Mouse (Mus musculus): ENCODE data around the gene Dlx1. TPM values are rescaled to one million over a fixed set of nuclear protein-coding genes. Genes with fewer than 3 reads are reported as not detected.

Gene Dlx1
- polyA plus RNA-seq, 1 experiment = not detected

GRCm38 (mm10) chr2:71544391-71545285 is 16.7 kb downstream of the Dlx1 start:
- TF ChIP-seq CTCF (IDR thresholded peaks at IDR 0.05; ENCODE audit: low read depth, low read length) = no peak
- no peak for TF ChIP-seq POLR2A (IDR thresholded peaks at IDR 0.05; ENCODE audit: borderline replicate concordance, low read depth, low read length)
- Histone ChIP-seq H3K4me3 (ENCODE audit: insufficient read depth, low read length) (peak overlapping the region; percentile 5; the same call in 1 of the 2 replicates), H3K4me1 (ENCODE audit: control insufficient read depth, insufficient read depth, low read length) (peaks cover 7% of the 10 kb centered on the region; the same call in 1 of the 2 replicates), H3K27ac (ENCODE audit: insufficient read depth, low read depth, low read length) (no peak overlapping the region)

GRCm38 (mm10) chr2:71545401-71545881 is 17.5 kb downstream of the Dlx1 start:
- Histone ChIP-seq H3K4me3 (ENCODE audit: insufficient read depth, low read length) (peak overlapping the region; percentile 56), H3K27ac (ENCODE audit: insufficient read depth, low read depth, low read length) (no peak overlapping the region), H3K4me1 (ENCODE audit: control insufficient read depth, insufficient read depth, low read length) (peaks cover 7% of the 10 kb centered on the region; the same call in 1 of the 2 replicates)

GRCm38 (mm10) chr2:71545882-71546639 is 18.1 kb downstream of the Dlx1 start:
- TF ChIP-seq POLR2A (IDR thresholded peaks at IDR 0.05; ENCODE audit: borderline replicate concordance, low read depth, low read length) = no peak
- no peak for TF ChIP-seq CTCF (IDR thresholded peaks at IDR 0.05; ENCODE audit: low read depth, low read length)
- Histone ChIP-seq H3K4me3 (ENCODE audit: insufficient read depth, low read length) (peak overlapping the region; percentile 56), H3K4me1 (ENCODE audit: control insufficient read depth, insufficient read depth, low read length) (peaks cover 7% of the 10 kb centered on the region; the same call in 1 of the 2 replicates), H3K27ac (ENCODE audit: insufficient read depth, low read depth, low read length) (no peak overlapping the region)

More at GRCm38 (mm10) chr2:71545401-71545881, 17.5 kb downstream of the Dlx1 start:
- TF ChIP-seq CTCF (IDR thresholded peaks at IDR 0.05; ENCODE audit: low read depth, low read length) (no peak), POLR2A (IDR thresholded peaks at IDR 0.05; ENCODE audit: borderline replicate concordance, low read depth, low read length) (no peak)

- H3K4me3 ChIP-seq (ENCODE audit: insufficient read depth, low read length) = peak within 1 kb of the TSS; percentile 56
- 0 out of 2 replicates have a peak, but pooled peaks cover 4% of the 10 kb centered on the region for H3K4me1 ChIP-seq (ENCODE audit: control insufficient read depth, insufficient read depth, low read length)
- TF ChIP-seq POLR2A (IDR thresholded peaks at IDR 0.05; ENCODE audit: borderline replicate concordance, low read depth, low read length) = no peak
- TF ChIP-seq CTCF (IDR thresholded peaks at IDR 0.05; ENCODE audit: low read depth, low read length) = no peak
- no peak within 1 kb of the TSS for H3K27ac ChIP-seq (ENCODE audit: insufficient read depth, low read depth, low read length)
Measured at GRCm38 (mm10) chr2:71546640-71547071, 18.7 kb downstream of the Dlx1 start, which contains the start of gene Dlx2. Gene Dlx2, minus strand, starts transcription at chr2:71546754.

GRCm38 (mm10) chr2:71547829-71548228 is 19.9 kb downstream of the Dlx1 start:
- no peak for TF ChIP-seq POLR2A (IDR thresholded peaks at IDR 0.05; ENCODE audit: borderline replicate concordance, low read depth, low read length)
- TF ChIP-seq CTCF (IDR thresholded peaks at IDR 0.05; ENCODE audit: low read depth, low read length) = peak; percentile 66; the same call in 1 of the 2 replicates
- H3K27ac ChIP-seq (ENCODE audit: insufficient read depth, low read depth, low read length) = no peak overlapping the region
- H3K4me3 ChIP-seq (ENCODE audit: insufficient read depth, low read length) = no peak overlapping the region
- 0 out of 2 replicates have a peak, but pooled peaks cover 2% of the 10 kb centered on the region for H3K4me1 ChIP-seq (ENCODE audit: control insufficient read depth, insufficient read depth, low read length)

- H3K27ac ChIP-seq (ENCODE audit: insufficient read depth, low read depth, low read length) = no peak overlapping the region
- 0 out of 2 replicates have a peak, but pooled peaks cover 2% of the 10 kb centered on the region for H3K4me1 ChIP-seq (ENCODE audit: control insufficient read depth, insufficient read depth, low read length)
- H3K4me3 ChIP-seq (ENCODE audit: insufficient read depth, low read length) = no peak overlapping the region
- TF ChIP-seq CTCF (IDR thresholded peaks at IDR 0.05; ENCODE audit: low read depth, low read length) (no peak), POLR2A (IDR thresholded peaks at IDR 0.05; ENCODE audit: borderline replicate concordance, low read depth, low read length) (no peak)
Measured at GRCm38 (mm10) chr2:71550330-71550729, 22.4 kb downstream of the Dlx1 start.

GRCm38 (mm10) chr2:71551704-71552103 is 23.8 kb downstream of the Dlx1 start:
- Histone ChIP-seq H3K27ac (ENCODE audit: insufficient read depth, low read depth, low read length) (no peak overlapping the region), H3K4me3 (ENCODE audit: insufficient read depth, low read length) (peak overlapping the region; percentile 34), H3K4me1 (ENCODE audit: control insufficient read depth, insufficient read depth, low read length) (0 out of 2 replicates have a peak, but pooled peaks cover 2% of the 10 kb centered on the region)
- TF ChIP-seq POLR2A (IDR thresholded peaks at IDR 0.05; ENCODE audit: borderline replicate concordance, low read depth, low read length) (no peak), CTCF (IDR thresholded peaks at IDR 0.05; ENCODE audit: low read depth, low read length) (no peak)

GRCm38 (mm10) chr2:71556071-71556470 is 28.2 kb downstream of the Dlx1 start:
- TF ChIP-seq POLR2A (IDR thresholded peaks at IDR 0.05; ENCODE audit: borderline replicate concordance, low read depth, low read length) = no peak
- no peak for TF ChIP-seq CTCF (IDR thresholded peaks at IDR 0.05; ENCODE audit: low read depth, low read length)
- H3K27ac ChIP-seq (ENCODE audit: insufficient read depth, low read depth, low read length) = no peak overlapping the region
- 0 out of 2 replicates have a peak, but pooled peaks cover 2% of the 10 kb centered on the region for H3K4me1 ChIP-seq (ENCODE audit: control insufficient read depth, insufficient read depth, low read length)
- H3K4me3 ChIP-seq (ENCODE audit: insufficient read depth, low read length) = no peak overlapping the region

GRCm38 (mm10) chr2:71566466-71566865 is 38.6 kb downstream of the Dlx1 start:
- no peak overlapping the region for H3K4me3 ChIP-seq (ENCODE audit: insufficient read depth, low read length)
- H3K4me1 ChIP-seq (ENCODE audit: control insufficient read depth, insufficient read depth, low read length) = peaks cover 18% of the 10 kb centered on the region
- TF ChIP-seq CTCF (IDR thresholded peaks at IDR 0.05; ENCODE audit: low read depth, low read length) = no peak
- TF ChIP-seq POLR2A (IDR thresholded peaks at IDR 0.05; ENCODE audit: borderline replicate concordance, low read depth, low read length) = no peak
- H3K27ac ChIP-seq (ENCODE audit: insufficient read depth, low read depth, low read length) = no peak overlapping the region

All from bone marrow macrophage, adult 2 months (primary cell).